Mouse (Mus musculus) adrenal gland, postnatal 36 days (tissue): Measurements from ENCODE around the gene Msh3. TPM values are rescaled to one million over a fixed set of nuclear protein-coding genes. Genes with fewer than 3 reads are reported as not detected.

Experiments used
- DNase-seq, 2 experiments: peaks; one replicate each; pipeline ENCODE4 v3.0.0; 2021; ENCODE audit warnings: mixed read lengths in 1 of 2
- total RNA-seq, 2 experiments: library from RNA; stranded (reverse); gene quantifications; 2 replicates each; pipeline ENCODE4 v1.2.3; 2021

Gene Msh3
- total RNA-seq, 2 experiments from 2014 or later, result 15.7 to 26.2 TPM

DNA sequence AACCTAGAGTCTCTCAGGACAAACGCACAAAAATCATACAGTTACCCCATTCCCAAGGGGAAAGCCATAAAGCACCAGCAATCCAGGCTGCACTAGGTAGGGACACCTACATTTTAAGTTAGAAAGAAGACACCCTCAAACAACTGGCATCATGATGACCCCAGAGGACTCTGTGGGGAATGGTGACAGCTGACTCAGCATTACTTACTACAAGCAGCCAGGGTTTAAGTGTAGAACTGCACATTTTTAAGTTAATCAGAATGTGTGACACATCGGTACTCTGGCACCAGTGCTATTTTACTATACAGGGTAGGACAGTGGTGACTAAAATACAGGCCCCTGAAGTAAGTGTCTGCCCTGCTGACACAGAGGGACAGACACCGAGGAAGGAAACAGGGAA is 24.2 kb downstream of the Msh3 start:
- DNase-seq, result no peak

DNA sequence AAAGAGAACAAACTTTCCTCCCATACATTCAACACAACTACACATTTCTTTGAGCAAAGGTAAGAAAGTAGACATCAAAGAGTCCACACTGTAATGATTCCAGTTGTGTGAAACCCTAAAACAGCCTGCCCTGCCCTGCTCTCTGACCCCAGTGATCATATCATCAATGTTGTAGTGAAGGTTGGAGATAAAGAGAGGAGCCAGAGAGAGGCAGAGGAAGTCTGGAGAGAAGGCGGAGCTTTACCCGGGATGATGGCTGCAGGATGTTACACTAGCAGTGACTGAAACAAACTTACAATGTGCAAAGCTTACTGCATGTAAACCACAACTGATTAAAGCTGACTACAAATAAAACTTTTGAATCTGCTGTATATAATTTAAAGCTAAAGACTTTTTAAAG is 26.8 kb downstream of the Msh3 start:
- DNase-seq, result no peak

- DNase-seq, result no peak
These were observed 28.8 kb downstream of the Msh3 start for GRCm38 (mm10) chr13:92326030-92326429.

GRCm38 (mm10) chr13:92320770-92321169 is 34.0 kb downstream of the Msh3 start:
- no peak for DNase-seq

DNA sequence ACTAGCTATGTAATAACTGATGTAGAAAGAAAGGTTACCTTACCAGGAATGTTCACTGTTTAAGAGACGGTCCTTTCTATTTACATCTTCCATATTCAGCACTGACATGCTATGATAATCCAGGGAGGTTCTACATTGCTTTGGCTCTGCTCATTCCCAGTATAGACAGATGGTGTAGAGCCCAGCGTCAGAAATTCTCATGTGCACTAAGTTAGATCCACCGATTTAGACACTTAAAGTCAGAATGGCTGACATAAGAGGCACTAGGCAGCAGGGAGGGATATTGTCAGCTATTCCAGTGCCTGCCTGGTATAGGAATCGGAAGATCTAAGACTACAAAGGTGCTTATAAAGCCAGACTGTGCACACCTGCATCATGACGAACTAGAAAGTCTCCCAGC is 40.2 kb downstream of the Msh3 start:
- no peak for DNase-seq

GRCm38 (mm10) chr13:92305680-92306079 is 49.1 kb downstream of the Msh3 start, which contains the start of gene Gm20379:
Gm20379 (plus strand) TSS chr13:92305980.
- DNase-seq, result no peak

DNA sequence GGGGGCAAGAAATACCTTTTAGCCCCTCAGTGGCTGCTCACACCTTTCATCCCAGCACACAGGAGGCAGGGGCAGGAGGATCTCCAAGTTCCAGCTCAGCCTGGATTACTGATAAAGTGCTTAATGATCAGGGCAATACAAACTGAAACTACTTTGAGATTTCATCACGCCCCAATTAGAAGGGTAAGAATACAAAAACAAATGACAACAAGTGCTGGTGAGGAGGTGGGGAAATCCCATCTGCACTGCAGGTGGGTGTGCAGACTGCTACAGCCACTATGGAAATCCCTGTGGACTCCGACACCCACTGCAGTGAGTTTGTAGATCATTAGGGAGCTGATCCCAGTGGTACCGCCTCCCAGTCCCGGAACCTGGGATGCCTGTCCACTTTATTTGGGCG is 50.5 kb downstream of the Msh3 start:
- no peak for DNase-seq

DNA sequence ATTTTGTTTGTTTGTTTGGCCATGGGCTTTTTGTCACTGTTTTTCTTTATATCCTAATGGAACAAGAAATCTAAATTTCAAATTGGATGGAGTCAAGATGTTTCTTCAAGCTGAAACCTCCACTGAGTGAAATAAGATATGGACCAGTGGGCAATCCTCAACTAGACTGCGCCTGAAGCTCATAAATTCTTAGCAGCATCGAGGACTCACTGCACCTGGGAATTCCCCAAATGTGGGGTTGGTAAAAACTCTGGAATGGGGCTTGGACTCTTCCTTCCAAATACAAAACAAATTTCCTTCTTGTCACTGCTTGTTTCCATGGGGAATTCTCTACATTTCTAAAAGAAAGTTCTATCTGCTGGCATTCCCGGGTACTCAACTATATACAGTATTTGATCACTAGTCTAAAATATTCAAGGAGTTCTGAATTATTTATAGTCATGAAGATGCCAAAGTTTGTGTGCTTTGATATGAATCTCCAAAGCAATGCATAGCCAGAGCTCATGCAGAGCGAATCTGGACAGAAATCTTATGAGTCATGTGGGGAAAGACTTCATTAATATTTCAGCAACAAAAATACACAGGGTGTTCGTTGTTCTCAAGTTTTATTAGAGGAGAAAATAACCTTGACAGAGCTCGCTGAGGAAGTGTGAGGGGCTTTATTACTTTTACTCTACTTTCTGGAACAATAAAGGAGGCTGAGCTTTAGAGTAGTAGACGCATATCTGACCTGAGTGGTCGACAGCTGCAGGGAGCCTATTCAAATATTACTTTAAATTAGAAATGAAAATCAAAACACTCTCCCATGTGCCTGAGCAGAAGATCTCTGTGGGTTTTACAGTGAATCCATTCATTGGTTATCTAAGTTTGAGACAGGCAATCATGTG is 51.5 kb downstream of the Msh3 start:
- DNase-seq, result no peak

DNA sequence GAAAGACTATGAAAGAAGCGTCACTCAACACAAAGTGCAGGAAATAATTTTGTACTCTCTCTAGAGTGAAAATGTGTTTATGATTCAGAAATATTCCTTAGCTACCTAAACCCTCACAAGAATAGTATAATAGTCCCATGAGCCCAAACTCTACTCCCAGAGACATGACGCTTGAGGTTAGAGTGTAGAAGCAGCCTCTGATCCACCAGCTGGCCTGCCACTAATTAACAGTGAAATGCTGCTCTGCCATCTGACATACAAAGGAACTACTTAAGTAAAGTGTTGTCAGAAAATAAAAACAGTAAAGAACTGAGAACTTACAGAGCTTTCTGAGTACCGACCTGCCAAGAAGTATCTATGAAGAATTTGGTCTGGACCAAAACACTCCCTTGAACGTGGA is 52.3 kb downstream of the Msh3 start:
- no peak for DNase-seq

DNA sequence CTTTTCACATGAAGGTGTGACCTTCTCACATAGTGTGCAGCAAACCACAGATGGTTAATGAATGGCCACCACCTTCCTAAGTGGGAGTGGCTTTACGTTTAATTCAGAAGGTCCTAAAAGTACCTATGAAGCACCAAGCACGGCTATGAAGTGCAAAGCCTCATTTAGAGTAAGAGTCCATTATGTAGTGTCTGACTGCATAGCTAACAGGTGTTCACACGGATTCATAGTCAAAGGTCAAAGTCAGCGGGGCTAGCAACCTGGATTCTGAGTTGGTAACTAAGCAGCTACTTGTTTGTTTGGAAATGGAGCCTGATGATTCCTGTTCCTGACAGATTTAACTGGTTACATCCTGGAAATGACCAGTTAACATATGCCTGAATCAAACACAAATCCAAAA is 53.0 kb downstream of the Msh3 start:
- DNase-seq, result no peak

DNA sequence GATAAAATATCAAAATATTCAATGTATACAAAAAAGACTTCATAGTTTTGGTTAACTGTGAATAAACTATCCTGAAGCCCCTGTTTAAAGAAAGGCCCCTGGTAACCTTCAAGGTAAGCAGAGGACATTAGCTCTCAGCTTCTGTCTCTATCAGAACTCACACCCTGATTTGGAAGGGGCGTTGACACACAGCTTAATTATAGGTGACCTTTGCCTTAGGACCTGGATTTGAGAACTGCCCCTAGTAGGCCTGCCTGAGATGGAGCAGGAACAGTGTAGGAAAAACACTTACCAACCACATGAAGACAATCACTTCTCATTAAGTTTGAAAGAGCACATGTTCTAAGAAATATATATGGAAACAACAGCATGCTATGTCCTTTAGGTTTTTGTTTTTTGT is 55.3 kb downstream of the Msh3 start:
- DNase-seq, result no peak

DNA sequence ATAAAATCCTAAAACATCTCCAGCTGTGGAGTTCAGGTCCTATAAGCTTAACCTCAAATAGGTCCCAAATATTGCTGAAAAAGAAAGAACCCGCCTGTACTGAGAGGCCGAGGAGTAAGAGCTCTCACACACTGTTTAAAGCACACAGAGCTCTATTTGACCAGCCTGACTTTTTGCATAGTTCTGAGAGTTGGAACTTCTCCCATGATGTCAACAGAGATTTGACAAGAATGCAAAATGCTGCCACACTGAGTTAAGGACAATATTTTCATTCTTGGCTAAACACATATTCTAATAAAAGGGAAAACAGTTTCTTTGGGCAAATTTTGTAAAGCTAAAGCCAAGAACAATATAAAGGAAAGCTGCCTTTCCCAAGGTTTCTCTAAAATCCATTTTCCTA is 57.8 kb downstream of the Msh3 start:
- DNase-seq, result no peak

DNA sequence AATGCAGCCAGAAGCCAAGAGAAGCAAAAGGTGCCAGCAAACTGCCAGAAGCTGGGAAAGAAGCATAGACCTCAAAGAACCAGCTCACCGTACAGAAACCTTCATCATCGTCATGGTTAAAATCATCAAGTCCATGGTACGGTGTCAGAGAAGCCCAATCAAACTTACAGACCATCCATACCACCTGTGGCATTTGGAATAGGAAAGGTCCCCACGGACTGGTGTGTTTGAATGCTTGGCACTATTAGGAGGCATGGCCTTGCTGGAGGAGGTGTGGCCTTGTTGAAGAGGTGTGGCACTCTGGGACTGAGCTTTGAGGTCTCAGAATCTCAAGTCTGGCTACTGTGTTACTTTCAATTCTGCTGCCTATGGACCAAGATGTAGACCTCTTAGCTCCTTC is 58.3 kb downstream of the Msh3 start:
- no peak for DNase-seq

DNA sequence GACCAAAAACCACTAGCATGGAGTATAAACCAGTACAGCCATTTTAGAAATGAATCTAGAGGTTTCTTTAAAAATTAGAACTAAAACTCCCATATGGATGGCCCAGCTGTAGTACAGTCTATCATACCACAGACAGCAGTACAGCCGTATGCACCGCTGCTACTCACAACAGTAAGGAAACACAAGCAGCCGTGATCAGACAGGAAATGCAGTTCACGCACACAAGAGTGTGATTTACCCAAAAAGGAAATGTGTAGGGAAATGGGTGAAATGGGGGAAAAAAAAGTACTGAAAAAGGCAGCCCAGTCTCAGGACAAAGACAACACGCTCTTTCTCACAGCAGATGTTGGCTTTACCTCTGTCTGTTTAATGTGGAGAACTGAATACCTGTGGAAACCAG is 60.9 kb downstream of the Msh3 start:
- DNase-seq, result no peak

DNA sequence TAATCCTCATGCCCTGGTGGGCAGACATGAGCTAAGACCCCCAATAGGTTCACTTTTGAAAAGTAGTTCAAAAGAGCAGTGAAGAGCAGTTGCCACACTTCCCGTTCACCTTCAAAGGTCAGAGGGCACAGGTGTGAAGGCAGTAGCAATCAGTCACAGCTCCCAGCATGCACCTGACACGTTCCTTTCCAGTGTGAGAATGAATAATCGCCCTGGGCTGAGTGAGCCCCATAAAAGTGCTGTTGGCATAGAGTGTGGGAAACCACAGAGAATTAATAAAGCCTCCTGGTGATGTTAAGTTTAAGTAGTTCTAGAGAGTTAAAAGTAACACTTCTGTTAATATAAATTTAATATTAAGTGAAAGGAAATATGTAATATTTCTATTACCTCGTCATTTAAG is 63.2 kb downstream of the Msh3 start:
- DNase-seq, result no peak

- DNase-seq, result no peak
These were observed 77.8 kb downstream of the Msh3 start for GRCm38 (mm10) chr13:92277027-92277426.

DNA sequence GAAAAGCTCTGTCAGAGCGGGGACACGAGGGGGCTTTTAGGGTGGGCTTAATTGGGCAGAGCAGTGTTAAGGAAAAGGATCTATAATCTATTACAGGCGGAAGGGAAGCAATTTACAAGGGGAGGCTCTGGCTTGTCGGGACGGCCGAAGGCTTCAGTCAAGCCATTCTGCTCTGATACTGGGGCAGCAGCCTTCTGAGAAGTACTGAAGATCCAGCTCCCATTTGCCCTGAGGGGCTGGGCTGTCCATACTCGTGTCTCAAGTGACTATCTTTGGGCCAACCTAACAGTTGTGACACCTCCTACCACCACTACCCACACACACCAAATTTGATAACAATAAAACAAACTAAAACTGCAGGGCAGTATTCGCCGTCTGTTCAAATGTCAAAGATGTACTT is 79.5 kb downstream of the Msh3 start:
- no peak for DNase-seq

- DNase-seq, result peak; percentile 71 to 80
These were observed 80.3 kb downstream of the Msh3 start for GRCm38 (mm10) chr13:92274274-92275198.

DNA sequence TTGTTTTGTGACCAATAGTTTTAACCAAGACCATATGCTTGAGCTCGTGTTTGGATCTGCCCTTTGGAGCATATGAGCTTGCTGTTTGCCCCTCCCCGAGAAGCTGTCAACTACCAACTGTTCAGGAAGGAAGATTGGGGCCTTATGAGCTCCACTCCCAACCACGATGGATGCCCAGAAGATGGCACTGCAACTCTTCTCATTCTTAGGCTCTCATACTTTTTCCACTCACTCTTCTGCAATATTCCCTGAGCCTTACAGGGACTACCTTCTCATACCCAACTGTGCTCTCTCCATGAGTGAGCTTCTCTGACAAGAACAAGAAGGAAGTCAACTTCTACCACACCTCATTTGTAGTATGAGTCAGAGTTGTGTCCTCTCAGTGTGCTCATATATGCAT is 87.7 kb downstream of the Msh3 start:
- no peak for DNase-seq

DNA sequence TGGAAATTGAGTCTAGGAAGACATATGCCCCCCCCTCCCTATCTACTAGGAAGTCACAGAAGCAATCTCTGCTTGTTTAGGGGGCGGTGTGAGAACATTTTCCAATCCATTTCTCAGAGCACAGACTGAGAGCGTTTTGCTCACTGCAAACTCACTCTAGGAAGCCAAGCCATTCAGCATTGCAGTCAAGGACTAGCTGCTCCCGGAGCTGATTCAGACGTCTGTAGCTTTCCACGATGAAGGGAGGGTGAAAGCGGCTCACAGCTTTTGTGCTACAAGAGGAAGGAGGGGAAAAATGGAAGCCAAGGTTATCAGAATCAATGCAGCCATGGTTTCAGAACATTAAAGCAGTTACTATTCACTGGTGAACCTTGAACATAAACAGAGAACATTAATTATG is 91.2 kb downstream of the Msh3 start:
- DNase-seq, result peak; percentile 68 to 71

DNA sequence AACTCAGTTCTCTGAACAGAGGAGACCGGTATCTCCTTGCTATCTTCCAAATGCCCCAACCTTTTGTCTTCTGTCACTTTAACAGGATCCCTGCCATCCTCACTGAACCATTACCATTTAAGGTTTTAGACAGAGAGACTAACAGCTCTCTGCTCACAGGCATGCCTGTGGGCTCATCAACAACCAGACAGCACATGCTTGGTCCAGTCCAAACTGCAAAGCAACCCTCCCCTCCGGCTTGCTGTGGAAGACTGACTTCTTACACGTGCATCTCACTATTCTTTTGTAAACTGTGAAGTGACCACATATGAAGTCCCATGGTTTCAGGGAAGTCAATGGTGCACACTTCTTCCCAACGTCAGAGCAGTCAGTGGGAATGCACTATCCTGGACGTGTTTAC is 93.5 kb downstream of the Msh3 start:
- DNase-seq, result no peak

DNA sequence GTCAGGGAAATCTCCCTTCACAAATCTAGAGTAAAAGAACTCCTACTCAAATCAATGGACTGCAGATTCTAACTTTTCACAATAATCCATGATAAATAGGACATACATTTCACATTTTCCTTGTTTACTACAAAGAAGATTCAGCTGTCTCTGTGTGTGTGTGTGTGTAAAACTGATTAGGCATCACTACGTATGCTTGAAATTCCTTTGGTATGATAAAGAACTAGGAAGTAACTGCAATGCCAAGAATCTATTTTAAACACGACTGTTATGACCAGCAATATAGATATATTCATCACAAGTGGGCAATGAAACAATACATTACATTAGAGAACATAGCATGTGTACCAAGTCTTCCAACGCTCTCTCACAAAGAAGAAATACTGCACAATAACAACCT is 99.3 kb downstream of the Msh3 start:
- no peak for DNase-seq

GRCm38 (mm10) chr13:92253850-92254249 is 101.0 kb downstream of the Msh3 start:
- no peak for DNase-seq
